Mouse (Mus musculus): Measurements from ENCODE around the gene Map2.

GRCm38 (mm10) chr1:66206904-66207303 is 31.8 kb downstream of the Map2 start:
- TF ChIP-seq CTCF (conservative IDR thresholded peaks at IDR 0.05; ENCODE audit: insufficient read depth, insufficient read length, low read depth, low read length) (no peak), POLR2A (IDR thresholded peaks at IDR 0.05; ENCODE audit: low read depth, low read length) (no peak)

All from kidney, adult 2 months (tissue).